Mouse (Mus musculus) megakaryocyte progenitor cell, adult 5-6 weeks (primary cell): ENCODE data around the gene Olfr803. TPM values are rescaled to one million over a fixed set of nuclear protein-coding genes. Genes with fewer than 3 reads are reported as not detected.

Experiments used
- ATAC-seq: replicated peaks from 2 replicates; pipeline ENCODE4 v1.8.0; 2016; ENCODE audit warnings: mild to moderate bottlenecking, moderate TSS enrichment, inconsistent platforms; ENCODE audit not compliant: poor library complexity
- total RNA-seq, 2 experiments: library from RNA; stranded (forward) in 1 of 2; stranded (reverse) in 1 of 2; fragments of 157-497, 149-512 nt in 1 of 2; fragments of 200-1000 nt in 1 of 2; gene quantifications; 2 replicates each; pipeline versions ENCODE4 v1.2.3 to v1.2.4; 2015 to 2017

Olfr803 gene
- total RNA-seq (2015) (not detected in 2 replicates), total RNA-seq (2017) (not detected in 2 replicates)

DNA sequence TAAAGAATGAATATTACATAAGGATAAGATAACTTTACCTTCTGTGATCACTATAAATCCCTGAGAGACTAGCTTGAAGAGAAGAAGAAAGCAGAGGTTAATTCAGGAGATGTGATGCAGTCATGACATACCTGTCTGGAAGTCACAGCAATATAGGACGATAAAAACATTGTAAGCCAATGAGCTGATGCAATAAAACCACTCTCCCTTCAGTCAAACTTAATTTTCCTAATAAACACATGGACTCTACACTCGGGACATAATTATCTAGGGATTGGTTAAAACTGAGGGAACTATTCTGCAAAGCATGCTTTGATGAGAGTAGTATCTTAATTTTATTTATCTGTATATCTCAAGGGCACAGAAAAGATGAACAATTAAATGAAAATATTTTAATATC lies at the start of gene Olfr803:
Gene Olfr803, minus strand, starts transcription at position 101 of the 400 bp plus-strand sequence.
- no peak for ATAC-seq

DNA sequence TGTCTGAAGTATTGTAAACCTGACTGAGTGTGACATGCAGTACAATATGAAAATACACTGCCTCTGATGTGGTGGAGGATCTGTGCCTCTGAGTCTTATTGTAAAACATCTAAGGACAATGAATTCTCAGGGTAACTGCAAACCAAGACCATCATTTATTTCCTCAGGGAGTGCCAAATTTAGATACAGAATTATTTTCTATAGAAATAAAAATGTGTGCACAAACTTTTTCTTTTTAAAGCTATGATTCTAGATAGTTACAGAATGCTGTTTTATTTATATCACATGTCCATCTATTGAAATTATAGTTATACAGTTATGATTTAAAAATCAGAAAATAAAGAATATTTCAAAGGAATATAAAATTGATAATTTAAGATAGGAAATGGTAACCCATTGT lies 47.7 kb upstream of the Olfr803 start, which contains the start of gene Olfr806:
Gene Olfr806, minus strand, starts transcription at position 101 of the 400 bp plus-strand sequence.
- no peak for ATAC-seq

DNA sequence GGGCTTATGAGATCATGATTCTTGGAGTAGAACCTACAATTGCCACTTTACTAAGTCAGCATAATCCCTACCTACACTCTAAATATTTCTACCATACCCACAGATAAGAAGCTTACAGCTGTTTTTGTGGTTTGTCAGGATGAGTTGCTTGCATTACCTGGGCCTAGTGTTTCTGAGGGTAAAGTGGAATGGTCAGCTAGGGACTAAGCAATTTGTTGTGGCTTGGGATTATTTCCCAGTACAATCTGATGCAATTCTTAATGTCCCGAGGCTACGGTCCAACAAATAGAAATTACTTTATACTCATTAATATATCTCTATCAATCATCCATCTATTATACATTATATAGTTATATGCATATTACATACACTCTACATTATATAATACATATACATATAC lies 35.2 kb upstream of the Olfr803 start, which contains the start of gene Olfr805:
Gene Olfr805, minus strand, starts transcription at position 101 of the 400 bp plus-strand sequence.
- no peak for ATAC-seq

DNA sequence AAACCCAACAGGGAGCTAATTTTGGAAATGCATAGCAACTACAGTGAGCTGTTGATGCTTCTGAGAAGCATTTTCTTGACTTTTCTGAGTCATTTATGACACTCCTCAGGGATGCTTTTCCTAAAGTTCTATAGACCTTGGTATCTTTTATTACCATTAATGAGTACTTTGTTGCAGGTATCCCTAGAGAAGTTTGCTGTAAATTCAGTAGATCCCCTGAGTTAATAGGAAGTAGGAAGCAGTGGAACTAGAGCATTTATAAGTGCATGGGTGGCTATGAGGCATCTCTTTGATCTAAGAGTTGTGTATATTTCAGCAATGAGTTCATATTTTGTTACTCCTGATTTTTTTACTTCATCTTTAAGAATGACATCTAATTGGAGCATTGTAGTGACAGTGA lies 8.8 kb upstream of the Olfr803 start, which contains the start of gene Olfr804:
Gene Olfr804, plus strand, starts transcription at position 301 of the 400 bp plus-strand sequence.
- ATAC-seq: no peak

DNA sequence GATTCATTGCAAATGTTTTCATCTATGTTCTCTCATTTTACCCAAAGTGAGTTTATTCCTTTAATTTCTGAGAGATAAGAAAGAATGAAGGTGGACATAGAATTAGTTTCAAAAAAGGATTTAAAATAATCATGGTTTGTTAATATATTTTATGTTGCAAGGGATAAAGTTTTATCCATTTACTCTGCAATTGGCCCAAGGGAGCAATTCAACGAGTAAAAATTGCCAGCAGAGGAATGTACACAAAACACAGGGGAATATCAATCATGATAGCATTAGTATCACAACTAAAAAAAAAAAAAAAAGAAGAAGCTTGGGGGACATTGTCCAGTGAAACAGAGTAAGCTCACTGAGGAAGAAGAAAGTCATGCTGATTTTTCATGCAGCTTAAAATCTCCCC lies 6.0 kb downstream of the Olfr803 start, which contains the start of gene Olfr802:
Gene Olfr802, minus strand, starts transcription at position 101 of the 400 bp plus-strand sequence.
- no peak for ATAC-seq

DNA sequence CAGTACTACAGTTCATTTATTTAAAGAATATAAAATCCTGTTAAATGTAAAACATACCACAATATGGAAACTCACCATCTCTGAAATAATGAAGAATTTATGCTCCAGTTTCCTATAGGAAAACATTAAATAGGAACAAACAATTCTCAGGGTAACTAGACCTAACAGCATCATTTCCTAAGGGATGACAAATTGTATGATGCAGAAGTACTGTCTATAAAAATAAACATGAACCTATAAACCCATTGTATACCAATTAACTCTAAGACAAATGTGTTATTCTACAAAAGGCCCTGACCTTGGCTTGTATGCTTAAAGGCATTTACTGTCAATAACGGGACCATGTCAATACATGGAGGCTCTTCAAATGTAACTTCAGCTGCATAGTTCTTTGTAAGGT lies 20.3 kb downstream of the Olfr803 start, which contains the start of gene Olfr801:
Gene Olfr801, minus strand, starts transcription at position 101 of the 400 bp plus-strand sequence.
- ATAC-seq: no peak

DNA sequence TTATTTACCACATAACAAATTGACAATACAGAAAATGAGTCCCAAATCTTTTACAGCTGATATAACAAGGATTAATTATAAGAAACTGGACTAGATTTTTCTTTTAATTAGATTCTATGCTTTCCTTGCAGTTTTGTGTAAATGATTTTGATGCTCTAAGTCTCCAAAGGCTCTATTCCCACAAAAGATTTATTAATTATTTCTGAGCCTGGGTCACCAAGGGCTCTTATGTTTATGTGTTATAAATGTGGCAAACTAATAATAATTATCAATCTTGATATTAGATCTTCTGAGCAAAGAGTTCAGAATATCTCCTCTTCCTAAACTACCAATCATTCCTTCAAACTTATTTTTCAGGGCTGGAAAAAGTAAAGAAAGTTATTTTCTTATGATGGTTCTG lies 36.7 kb downstream of the Olfr803 start, which contains the start of gene Olfr800:
Gene Olfr800, plus strand, starts transcription at position 301 of the 400 bp plus-strand sequence.
- ATAC-seq: no peak

DNA sequence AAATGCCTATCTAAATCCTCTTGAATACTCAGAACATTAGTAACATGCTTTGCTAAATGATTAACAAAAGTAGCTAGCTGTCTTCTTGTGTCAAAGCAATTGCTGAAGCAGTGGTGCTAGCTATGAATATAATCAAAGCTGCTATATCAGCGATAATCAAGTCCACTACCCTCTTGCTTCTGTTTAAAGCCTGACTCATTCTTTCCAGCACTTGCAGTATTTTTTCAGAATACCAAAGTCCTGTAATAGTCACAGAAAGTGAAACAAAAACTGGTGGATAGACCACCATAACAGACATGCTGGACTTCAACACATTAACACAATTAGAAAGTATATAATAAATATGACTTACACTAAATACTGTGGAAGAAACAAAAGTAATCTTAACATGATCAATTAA lies 42.3 kb downstream of the Olfr803 start:
- no peak for ATAC-seq

Other genes starting within 250 kb of the Olfr803 start
- gene Olfr787, start 232.4 kb downstream of the Olfr803 start, total RNA-seq (2015): not detected in 2 replicates
- not detected in 2 replicates for gene Olfr787, start 232.4 kb downstream of the Olfr803 start, total RNA-seq (2017)
- not detected in 2 replicates for gene Olfr788, start 223.3 kb downstream of the Olfr803 start, total RNA-seq (2015)
- gene Olfr788, start 223.3 kb downstream of the Olfr803 start, total RNA-seq (2017): not detected in 2 replicates
- not detected in 2 replicates for gene Olfr789, start 209.5 kb downstream of the Olfr803 start, total RNA-seq (2015)
- gene Olfr789, start 209.5 kb downstream of the Olfr803 start, total RNA-seq (2017): not detected in 2 replicates
- gene Olfr790, start 195.8 kb downstream of the Olfr803 start, total RNA-seq (2015): not detected in 2 replicates
- not detected in 2 replicates for gene Olfr790, start 195.8 kb downstream of the Olfr803 start, total RNA-seq (2017)
- gene Olfr791, start 172.5 kb downstream of the Olfr803 start, total RNA-seq (2015): not detected in 2 replicates
- gene Olfr791, start 172.5 kb downstream of the Olfr803 start, total RNA-seq (2017): not detected in 2 replicates
- not detected in 2 replicates for gene Olfr792, start 155.1 kb downstream of the Olfr803 start, total RNA-seq (2015)
- gene Olfr792, start 155.1 kb downstream of the Olfr803 start, total RNA-seq (2017): not detected in 2 replicates
- not detected in 2 replicates for gene Olfr794, start 126.6 kb downstream of the Olfr803 start, total RNA-seq (2015)
- not detected in 2 replicates for gene Olfr794, start 126.6 kb downstream of the Olfr803 start, total RNA-seq (2017)
- gene Olfr796, start 81.7 kb downstream of the Olfr803 start, total RNA-seq (2015): not detected in 2 replicates
- not detected in 2 replicates for gene Olfr796, start 81.7 kb downstream of the Olfr803 start, total RNA-seq (2017)
- not detected in 2 replicates for gene Olfr798, start 66.4 kb downstream of the Olfr803 start, total RNA-seq (2015)
- gene Olfr798, start 66.4 kb downstream of the Olfr803 start, total RNA-seq (2017): not detected in 2 replicates
- gene Olfr799, start 56.8 kb downstream of the Olfr803 start, total RNA-seq (2015): not detected in 2 replicates
- gene Olfr799, start 56.8 kb downstream of the Olfr803 start, total RNA-seq (2017): not detected in 2 replicates
- not detected in 2 replicates for gene Olfr800, start 36.6 kb downstream of the Olfr803 start, total RNA-seq (2015)
- gene Olfr800, start 36.6 kb downstream of the Olfr803 start, total RNA-seq (2017): not detected in 2 replicates
- not detected in 2 replicates for gene Olfr801, start 20.4 kb downstream of the Olfr803 start, total RNA-seq (2015)
- not detected in 2 replicates for gene Olfr801, start 20.4 kb downstream of the Olfr803 start, total RNA-seq (2017)
- not detected in 2 replicates for gene Olfr802, start 6.1 kb downstream of the Olfr803 start, total RNA-seq (2015)
- gene Olfr802, start 6.1 kb downstream of the Olfr803 start, total RNA-seq (2017): not detected in 2 replicates
- not detected in 2 replicates for gene Olfr804, start 8.9 kb upstream of the Olfr803 start, total RNA-seq (2015)
- not detected in 2 replicates for gene Olfr804, start 8.9 kb upstream of the Olfr803 start, total RNA-seq (2017)
- gene Olfr805, start 35.1 kb upstream of the Olfr803 start, total RNA-seq (2015): not detected in 2 replicates
- not detected in 2 replicates for gene Olfr805, start 35.1 kb upstream of the Olfr803 start, total RNA-seq (2017)
- gene Olfr806, start 47.6 kb upstream of the Olfr803 start, total RNA-seq (2015): not detected in 2 replicates
- gene Olfr806, start 47.6 kb upstream of the Olfr803 start, total RNA-seq (2017): not detected in 2 replicates
- gene Olfr807, start 63.5 kb upstream of the Olfr803 start, total RNA-seq (2015): not detected in 2 replicates
- gene Olfr807, start 63.5 kb upstream of the Olfr803 start, total RNA-seq (2017): not detected in 2 replicates
- gene Olfr808, start 71.2 kb upstream of the Olfr803 start, total RNA-seq (2015): not detected in 2 replicates
- gene Olfr808, start 71.2 kb upstream of the Olfr803 start, total RNA-seq (2017): not detected in 2 replicates
- gene Olfr809, start 80.4 kb upstream of the Olfr803 start, total RNA-seq (2015): not detected in 2 replicates
- gene Olfr809, start 80.4 kb upstream of the Olfr803 start, total RNA-seq (2017): not detected in 2 replicates
- not detected in 2 replicates for gene Olfr810, start 100.6 kb upstream of the Olfr803 start, total RNA-seq (2015)
- gene Olfr810, start 100.6 kb upstream of the Olfr803 start, total RNA-seq (2017): not detected in 2 replicates
- gene Olfr811, start 110.1 kb upstream of the Olfr803 start, total RNA-seq (2015): not detected in 2 replicates
- gene Olfr811, start 110.1 kb upstream of the Olfr803 start, total RNA-seq (2017): not detected in 2 replicates
- gene Olfr812, start 151.8 kb upstream of the Olfr803 start, total RNA-seq (2015): not detected in 2 replicates
- not detected in 2 replicates for gene Olfr812, start 151.8 kb upstream of the Olfr803 start, total RNA-seq (2017)
- gene Olfr813, start 161.1 kb upstream of the Olfr803 start, total RNA-seq (2015): not detected in 2 replicates
- not detected in 2 replicates for gene Olfr813, start 161.1 kb upstream of the Olfr803 start, total RNA-seq (2017)
- not detected in 2 replicates for gene Olfr814, start 185.6 kb upstream of the Olfr803 start, total RNA-seq (2015)
- not detected in 2 replicates for gene Olfr814, start 185.6 kb upstream of the Olfr803 start, total RNA-seq (2017)
- gene Olfr815, start 211.6 kb upstream of the Olfr803 start, total RNA-seq (2015): not detected in 2 replicates
- not detected in 2 replicates for gene Olfr815, start 211.6 kb upstream of the Olfr803 start, total RNA-seq (2017)
- not detected in 2 replicates for gene Olfr816, start 221.3 kb upstream of the Olfr803 start, total RNA-seq (2015)
- gene Olfr816, start 221.3 kb upstream of the Olfr803 start, total RNA-seq (2017): not detected in 2 replicates